Mouse (Mus musculus) kidney, postnatal 10 days (tissue): ENCODE measurements around the gene Chd4.
"Not testable (repeated sequence)": the region's sequence is repeated elsewhere in the genome, so short reads cannot be mapped to it uniquely, and the experiment has no call there.

Experiments used
- DNase-seq: peaks from one replicate; pipeline ENCODE4 v3.0.0; 2021; ENCODE audit warnings: mixed read lengths

Chd4 gene

GRCm38 (mm10) chr6:125162615-125163305 lies 67.0 kb downstream of the Chd4 start:
- not testable (repeated sequence) for DNase-seq

GRCm38 (mm10) chr6:125163801-125164657 lies 68.2 kb downstream of the Chd4 start:
- peak; percentile 73 for DNase-seq

- DNase-seq = peak; percentile 81
Measured at GRCm38 (mm10) chr6:125164672-125165327, 69.0 kb downstream of the Chd4 start.

GRCm38 (mm10) chr6:125165328-125165891 lies 69.6 kb downstream of the Chd4 start:
- DNase-seq = peak; percentile 98

GRCm38 (mm10) chr6:125166051-125166751 lies 70.4 kb downstream of the Chd4 start, which contains the start of gene Gapdh:
TSS of gene Gapdh (minus strand) at chr6:125166467.
- peak; percentile 84 for DNase-seq

- peak; percentile 41 for DNase-seq
Measured at GRCm38 (mm10) chr6:125166861-125167650, 71.3 kb downstream of the Chd4 start.

- no peak for DNase-seq
Measured at GRCm38 (mm10) chr6:125168086-125168485, 72.3 kb downstream of the Chd4 start.

- DNase-seq = no peak
Measured at GRCm38 (mm10) chr6:125170194-125170593, 74.4 kb downstream of the Chd4 start.

GRCm38 (mm10) chr6:125172474-125172873 lies 76.7 kb downstream of the Chd4 start:
- DNase-seq = no peak

- no peak for DNase-seq
Measured at GRCm38 (mm10) chr6:125173256-125173655, 77.5 kb downstream of the Chd4 start.

GRCm38 (mm10) chr6:125175469-125175868 lies 79.7 kb downstream of the Chd4 start:
- DNase-seq = no peak

- DNase-seq = no peak
Measured at GRCm38 (mm10) chr6:125179601-125180000, 83.8 kb downstream of the Chd4 start.
